Mouse (Mus musculus): ENCODE measurements around the gene Zcchc17. TPM values are rescaled to one million over a fixed set of nuclear protein-coding genes. Genes with fewer than 3 reads are reported as not detected.

Gene Zcchc17
- polyA plus RNA-seq, 1 experiment from 2014 or later = 76.8 TPM

DNA sequence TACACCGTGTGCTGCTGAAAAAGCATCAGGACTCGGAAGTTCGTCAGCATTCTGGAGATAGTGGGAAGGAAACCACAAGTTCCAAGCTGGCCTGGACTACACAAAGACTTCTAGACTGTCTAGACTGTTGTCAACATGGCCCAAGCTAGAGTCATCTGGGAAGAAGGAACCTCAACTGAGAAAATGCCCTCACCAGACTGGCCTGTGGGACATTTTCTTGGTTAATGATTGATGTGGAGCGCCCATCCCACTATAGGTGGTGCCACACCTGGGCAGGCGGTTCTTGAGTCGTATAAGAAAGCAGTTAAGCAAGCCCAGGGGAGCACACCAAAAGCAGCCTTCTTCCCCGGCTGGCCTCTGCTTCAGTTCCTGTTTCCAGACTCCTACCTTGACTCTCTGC, 7.2 kb downstream of the Zcchc17 start:
- no peak overlapping the region for H3K4me3 ChIP-seq (replicated peaks)
- H3K4me2 ChIP-seq = no peak overlapping the region
- no peaks in the 10 kb centered on the region for H3K27me3 ChIP-seq
- no peak for ATAC-seq (ENCODE audit: insufficient number of reproducible peaks, insufficient read depth, low FRiP score, low TSS enrichment, low read depth)
- no peak overlapping the region for H3K9ac ChIP-seq (replicated peaks)
- peaks cover 78% of the 10 kb centered on the region for H3K36me3 ChIP-seq
- 82% methylated on average over 7 of the region's 7 CpGs for WGBS
- no peaks in the 10 kb centered on the region for H3K9me3 ChIP-seq
- H3K27ac ChIP-seq = no peak overlapping the region
- no peaks in the 10 kb centered on the region for H3K4me1 ChIP-seq (replicated peaks)

DNA sequence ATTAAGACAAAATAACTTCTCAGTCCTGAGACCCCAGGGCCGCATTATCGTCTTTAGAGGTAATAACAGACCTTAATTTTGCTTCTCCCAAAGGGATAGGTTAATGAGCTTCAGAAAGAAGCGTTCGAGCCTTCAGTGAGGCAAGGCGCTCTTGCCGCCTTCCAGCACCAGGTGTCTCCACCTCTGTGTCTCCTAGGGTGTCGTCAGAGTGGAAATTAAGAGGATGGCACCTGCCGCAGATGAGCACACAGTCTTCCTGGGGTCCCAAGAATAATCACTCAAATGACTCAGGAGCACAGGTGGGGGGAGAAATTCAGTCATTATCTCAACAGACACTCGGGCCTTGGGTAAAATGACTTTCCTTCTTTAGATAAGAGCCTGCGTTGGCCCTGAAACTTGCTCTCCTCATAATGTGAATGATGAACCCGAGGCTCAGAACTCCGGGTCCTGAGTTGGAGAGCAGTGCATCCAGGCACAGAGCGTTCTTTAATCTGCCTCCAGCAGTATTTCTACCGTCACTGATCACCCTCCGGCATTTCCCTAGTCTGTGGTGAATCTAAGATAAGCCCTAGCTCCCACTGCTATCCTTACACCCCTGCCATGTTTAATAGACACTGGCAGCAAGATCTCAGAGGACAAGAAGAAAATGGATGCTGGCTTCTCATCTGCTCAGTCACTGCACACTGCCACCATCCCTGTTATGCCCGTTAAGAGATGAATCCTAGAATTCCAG, 8.9 kb downstream of the Zcchc17 start:
- Histone ChIP-seq H3K27me3 (no peaks in the 10 kb centered on the region), H3K4me3 (replicated peaks) (no peak overlapping the region), H3K4me1 (replicated peaks) (no peaks in the 10 kb centered on the region), H3K9me3 (no peaks in the 10 kb centered on the region), H3K36me3 (peaks cover 77% of the 10 kb centered on the region), H3K9ac (replicated peaks) (no peak overlapping the region), H3K27ac (no peak overlapping the region), H3K4me2 (no peak overlapping the region)
- WGBS = 89% methylated on average over 16 of the region's 16 CpGs
- no peak for ATAC-seq (ENCODE audit: insufficient number of reproducible peaks, insufficient read depth, low FRiP score, low TSS enrichment, low read depth)

GRCm38 (mm10) chr4:130349666-130350065, 10.1 kb downstream of the Zcchc17 start:
- H3K36me3 ChIP-seq = peaks cover 84% of the 10 kb centered on the region
- no peak overlapping the region for H3K4me3 ChIP-seq (replicated peaks)
- no peak overlapping the region for H3K9ac ChIP-seq (replicated peaks)
- no peaks in the 10 kb centered on the region for H3K9me3 ChIP-seq
- H3K27me3 ChIP-seq = no peaks in the 10 kb centered on the region
- H3K4me1 ChIP-seq (replicated peaks) = no peaks in the 10 kb centered on the region
- H3K4me2 ChIP-seq = no peak overlapping the region
- H3K27ac ChIP-seq = no peak overlapping the region
- 96% methylated on average over 6 of the region's 6 CpGs for WGBS
- no peak for ATAC-seq (ENCODE audit: insufficient number of reproducible peaks, insufficient read depth, low FRiP score, low TSS enrichment, low read depth)

DNA sequence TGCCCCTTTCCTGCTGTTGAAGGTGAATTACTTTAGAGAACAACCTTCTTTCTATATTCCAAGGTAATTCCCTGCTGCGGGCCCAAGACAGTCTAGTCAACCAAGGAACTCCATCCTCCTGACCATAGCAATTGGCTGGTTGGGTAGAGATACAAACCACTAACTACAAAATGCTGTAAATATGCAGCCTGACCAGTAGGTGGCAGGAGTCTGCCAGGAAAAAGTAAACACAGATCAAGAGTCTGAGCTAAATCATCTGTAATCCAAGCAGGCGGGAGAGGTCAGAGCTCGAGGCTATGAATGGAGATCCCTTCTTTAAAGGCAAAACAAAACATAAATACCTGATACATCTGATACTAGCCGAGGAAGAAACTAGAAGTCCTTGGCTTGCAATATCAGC, 18.1 kb downstream of the Zcchc17 start:
- H3K27me3 ChIP-seq = no peaks in the 10 kb centered on the region
- no peak overlapping the region for H3K4me2 ChIP-seq
- H3K4me3 ChIP-seq (replicated peaks) = no peak overlapping the region
- H3K4me1 ChIP-seq (replicated peaks) = no peaks in the 10 kb centered on the region
- peaks cover 56% of the 10 kb centered on the region for H3K36me3 ChIP-seq
- no peak for ATAC-seq (ENCODE audit: insufficient number of reproducible peaks, insufficient read depth, low FRiP score, low TSS enrichment, low read depth)
- no peaks in the 10 kb centered on the region for H3K9me3 ChIP-seq
- H3K27ac ChIP-seq = no peak overlapping the region
- WGBS = 25% methylated on average over 4 of the region's 4 CpGs
- H3K9ac ChIP-seq (replicated peaks) = no peak overlapping the region

DNA sequence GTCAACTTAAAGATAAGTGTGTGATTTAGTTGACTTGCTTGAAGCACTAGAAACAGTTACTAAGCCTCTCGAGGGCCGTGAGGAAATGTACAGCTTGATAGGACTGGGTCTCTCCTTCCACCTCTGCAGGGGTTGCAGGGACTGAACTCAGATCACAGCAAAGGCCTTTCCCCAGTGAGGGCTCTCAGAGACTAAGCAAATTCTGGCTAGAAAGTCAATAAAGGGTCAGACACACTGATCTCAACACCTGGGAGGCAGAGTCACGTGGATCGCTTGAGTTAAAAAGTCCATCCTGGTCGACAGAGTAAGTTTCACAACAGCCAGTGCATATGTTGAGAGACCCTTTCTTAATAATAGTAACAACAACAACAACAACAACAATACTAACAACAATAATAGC, 23.9 kb downstream of the Zcchc17 start:
- ATAC-seq (ENCODE audit: insufficient number of reproducible peaks, insufficient read depth, low FRiP score, low TSS enrichment, low read depth) = no peak
- no peak overlapping the region for H3K4me2 ChIP-seq
- H3K9ac ChIP-seq (replicated peaks) = no peak overlapping the region
- no peaks in the 10 kb centered on the region for H3K27me3 ChIP-seq
- H3K27ac ChIP-seq = no peak overlapping the region
- no peak overlapping the region for H3K4me3 ChIP-seq (replicated peaks)
- H3K9me3 ChIP-seq = no peaks in the 10 kb centered on the region
- no peaks in the 10 kb centered on the region for H3K4me1 ChIP-seq (replicated peaks)
- WGBS = 91% methylated on average over 5 of the region's 5 CpGs
- peaks cover 73% of the 10 kb centered on the region for H3K36me3 ChIP-seq

DNA sequence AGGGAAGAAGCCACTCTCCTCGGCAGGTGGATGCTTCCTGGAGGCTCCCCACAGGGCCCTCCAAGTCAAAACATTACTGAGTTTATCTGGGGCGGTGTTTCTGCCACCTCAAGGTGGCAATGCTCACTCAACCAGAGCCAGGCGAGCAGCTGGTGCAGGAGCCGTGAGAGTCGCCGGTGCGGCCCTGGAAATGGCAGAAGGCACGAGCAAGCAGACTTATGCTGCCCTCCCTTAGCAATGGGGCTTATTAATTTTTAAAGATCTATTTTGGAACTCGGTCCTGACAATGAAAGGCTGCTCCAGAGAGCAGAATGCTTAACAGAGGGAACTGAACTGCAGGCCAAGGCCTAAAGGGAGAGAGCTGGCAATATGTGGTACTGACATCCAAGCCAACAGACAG, 32.4 kb downstream of the Zcchc17 start:
- no peak for ATAC-seq (ENCODE audit: insufficient number of reproducible peaks, insufficient read depth, low FRiP score, low TSS enrichment, low read depth)
- Histone ChIP-seq H3K27me3 (no peaks in the 10 kb centered on the region), H3K27ac (no peak overlapping the region), H3K4me2 (no peak overlapping the region), H3K4me1 (replicated peaks) (no peaks in the 10 kb centered on the region), H3K36me3 (peaks cover 83% of the 10 kb centered on the region), H3K4me3 (replicated peaks) (no peak overlapping the region), H3K9me3 (no peaks in the 10 kb centered on the region), H3K9ac (replicated peaks) (no peak overlapping the region)
- WGBS = 89% methylated on average over 9 of the region's 9 CpGs

- Histone ChIP-seq H3K27ac (no peak overlapping the region), H3K9me3 (no peaks in the 10 kb centered on the region), H3K27me3 (no peaks in the 10 kb centered on the region), H3K36me3 (peaks cover 90% of the 10 kb centered on the region), H3K4me2 (no peak overlapping the region), H3K4me3 (replicated peaks) (no peak overlapping the region), H3K4me1 (replicated peaks) (no peaks in the 10 kb centered on the region), H3K9ac (replicated peaks) (no peak overlapping the region)
- ATAC-seq (ENCODE audit: insufficient number of reproducible peaks, insufficient read depth, low FRiP score, low TSS enrichment, low read depth) = no peak
- 92% methylated on average over 2 of the region's 2 CpGs for WGBS
Observed at GRCm38 (mm10) chr4:130325446-130325845, 34.3 kb downstream of the Zcchc17 start.

DNA sequence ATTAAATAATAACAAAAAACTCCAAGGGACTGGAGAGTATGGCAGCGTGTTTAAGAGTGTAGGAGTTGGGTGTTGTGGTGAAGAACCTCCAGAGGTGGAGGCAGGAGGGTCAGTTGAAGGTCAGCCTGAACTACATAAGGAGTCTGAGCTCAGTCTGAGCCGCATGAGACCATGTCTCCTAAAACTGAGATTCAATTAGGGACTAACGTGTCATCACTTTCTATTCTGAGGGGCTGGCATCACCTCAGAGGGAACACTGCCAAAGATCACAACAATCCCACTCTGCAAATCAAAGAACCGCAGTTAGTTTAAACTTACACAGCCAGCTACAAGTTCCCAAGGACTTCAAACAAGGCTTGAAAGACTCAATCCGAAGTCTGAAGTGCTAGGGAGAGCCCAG, 36.1 kb downstream of the Zcchc17 start:
- WGBS = 81% methylated on average over 5 of the region's 5 CpGs
- H3K27me3 ChIP-seq = no peaks in the 10 kb centered on the region
- H3K4me1 ChIP-seq (replicated peaks) = no peaks in the 10 kb centered on the region
- H3K27ac ChIP-seq = no peak overlapping the region
- H3K9ac ChIP-seq (replicated peaks) = no peak overlapping the region
- H3K4me2 ChIP-seq = no peak overlapping the region
- ATAC-seq (ENCODE audit: insufficient number of reproducible peaks, insufficient read depth, low FRiP score, low TSS enrichment, low read depth) = no peak
- H3K36me3 ChIP-seq = peaks cover 94% of the 10 kb centered on the region
- H3K4me3 ChIP-seq (replicated peaks) = no peak overlapping the region
- no peaks in the 10 kb centered on the region for H3K9me3 ChIP-seq

GRCm38 (mm10) chr4:130323165-130323564, 36.6 kb downstream of the Zcchc17 start:
- Histone ChIP-seq H3K4me2 (no peak overlapping the region), H3K9me3 (no peaks in the 10 kb centered on the region), H3K9ac (replicated peaks) (no peak overlapping the region), H3K27ac (no peak overlapping the region), H3K27me3 (no peaks in the 10 kb centered on the region), H3K4me1 (replicated peaks) (no peaks in the 10 kb centered on the region), H3K4me3 (replicated peaks) (no peak overlapping the region), H3K36me3 (peaks cover 94% of the 10 kb centered on the region)
- no peak for ATAC-seq (ENCODE audit: insufficient number of reproducible peaks, insufficient read depth, low FRiP score, low TSS enrichment, low read depth)
- WGBS = 83% methylated on average over 1 of the region's 1 CpGs

- ATAC-seq (ENCODE audit: insufficient number of reproducible peaks, insufficient read depth, low FRiP score, low TSS enrichment, low read depth) = no peak
- Histone ChIP-seq H3K9me3 (no peaks in the 10 kb centered on the region), H3K27me3 (no peaks in the 10 kb centered on the region), H3K36me3 (peaks cover 94% of the 10 kb centered on the region), H3K4me1 (replicated peaks) (no peaks in the 10 kb centered on the region), H3K4me2 (no peak overlapping the region), H3K9ac (replicated peaks) (no peak overlapping the region), H3K4me3 (replicated peaks) (no peak overlapping the region), H3K27ac (no peak overlapping the region)
- 91% methylated on average over 7 of the region's 7 CpGs for WGBS
Observed at GRCm38 (mm10) chr4:130322567-130322966, 37.2 kb downstream of the Zcchc17 start.

- Histone ChIP-seq H3K4me3 (replicated peaks) (no peak overlapping the region), H3K4me2 (no peak overlapping the region), H3K27me3 (no peaks in the 10 kb centered on the region), H3K9ac (replicated peaks) (no peak overlapping the region), H3K36me3 (peaks cover 91% of the 10 kb centered on the region), H3K27ac (no peak overlapping the region), H3K4me1 (replicated peaks) (no peaks in the 10 kb centered on the region), H3K9me3 (no peaks in the 10 kb centered on the region)
- WGBS = 93% methylated on average over 7 of the region's 7 CpGs
- ATAC-seq (ENCODE audit: insufficient number of reproducible peaks, insufficient read depth, low FRiP score, low TSS enrichment, low read depth) = no peak
Observed at GRCm38 (mm10) chr4:130321640-130322039, 38.1 kb downstream of the Zcchc17 start.

DNA sequence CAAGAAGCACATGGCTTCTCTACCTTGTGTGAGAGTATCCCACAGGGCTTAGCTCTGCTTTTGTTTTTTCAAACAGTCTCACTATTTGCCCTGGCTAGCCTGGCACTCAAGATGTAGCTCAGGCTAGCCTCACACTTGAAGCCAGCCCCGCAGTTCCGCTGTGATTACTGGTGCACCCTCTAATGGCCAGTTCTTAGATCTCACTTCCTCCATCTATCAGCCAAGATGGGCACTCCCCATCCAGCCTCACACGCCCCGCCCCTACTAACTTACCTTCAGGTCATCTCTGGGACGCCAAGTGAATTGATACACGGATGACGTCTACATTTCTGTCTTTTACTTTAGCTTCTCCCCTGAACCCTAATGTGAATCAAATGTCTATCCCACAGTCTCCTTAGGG, 40.2 kb downstream of the Zcchc17 start:
- Histone ChIP-seq H3K4me3 (replicated peaks) (no peak overlapping the region), H3K36me3 (peaks cover 89% of the 10 kb centered on the region), H3K4me2 (no peak overlapping the region), H3K4me1 (replicated peaks) (no peaks in the 10 kb centered on the region), H3K9ac (replicated peaks) (no peak overlapping the region), H3K27me3 (no peaks in the 10 kb centered on the region), H3K27ac (no peak overlapping the region), H3K9me3 (no peaks in the 10 kb centered on the region)
- WGBS = 84% methylated on average over 7 of the region's 7 CpGs
- ATAC-seq (ENCODE audit: insufficient number of reproducible peaks, insufficient read depth, low FRiP score, low TSS enrichment, low read depth) = no peak
